Mouse (Mus musculus) bone marrow, adult 2 months (tissue): Measurements from ENCODE around the gene Ptges.

ENCODE experiments used
- CTCF ChIP-seq: fragments of 200-500 bp; IDR thresholded peaks from 2 replicates; pipeline ENCODE4 v1.5.1; 2011; ENCODE audit warnings: low read length, control low read depth; ENCODE audit not compliant: control insufficient read depth, insufficient read depth
- POLR2A ChIP-seq: fragments of 200-500 bp; IDR thresholded peaks from 2 replicates; pipeline ENCODE4 v1.6.1; 2011; ENCODE audit warnings: low read depth, mild to moderate bottlenecking, control low read depth, low read length, borderline replicate concordance; ENCODE audit not compliant: control insufficient read depth

DNA sequence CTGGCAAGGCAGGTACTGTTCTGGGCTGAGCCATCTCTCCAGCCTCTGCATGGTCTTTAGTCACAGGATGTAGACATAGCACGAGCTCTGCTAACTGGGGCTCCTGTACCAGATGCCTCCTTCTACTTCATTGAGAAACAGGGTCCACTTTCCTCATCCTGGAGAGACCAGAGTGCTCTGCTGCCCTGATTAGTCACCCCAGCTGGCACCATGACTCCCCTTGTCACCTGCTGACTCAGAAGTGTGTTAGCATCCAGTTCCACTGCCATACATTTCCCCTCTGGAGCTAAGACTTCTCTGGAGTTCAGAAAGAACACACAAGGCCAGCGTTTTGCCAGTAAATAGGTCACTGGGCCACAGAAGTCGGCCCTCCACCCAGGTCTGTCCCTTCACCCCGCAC lies 4.5 kb downstream of the Ptges start:
- TF ChIP-seq CTCF (no peak), POLR2A (no peak)
